Mouse (Mus musculus) heart, postnatal 10 days (tissue): ENCODE results near the gene Lclat1. TPM values are rescaled to one million over a fixed set of nuclear protein-coding genes. Genes with fewer than 3 reads are reported as not detected.
A peak's percentile ranks its signal among the peaks of the same experiment; 100 is the strongest.
"Not testable (repeated sequence)": the region's sequence is repeated elsewhere in the genome, so short reads cannot be mapped to it uniquely, and the experiment has no call there.

ENCODE experiments used
- DNase-seq, 2 experiments: peaks; one replicate each; pipeline ENCODE4 v3.0.0; 2021
- intact Hi-C: fragments of 180-260 bp; cut with DNase I; formaldehyde crosslinking; loops from one replicate; pipeline ENCODE4 v1.15.1; 2025
- total RNA-seq, 2 experiments: library from RNA; stranded (reverse); gene quantifications; 2 replicates each; pipeline ENCODE4 v1.2.3; 2021

The Lclat1 gene
- total RNA-seq, 2 experiments from 2014 or later: 139 to 218 TPM

GRCm38 (mm10) chr17:73232593-73232992 lies 124.8 kb downstream of the Lclat1 start:
- intact Hi-C loops: no loop called here

GRCm38 (mm10) chr17:73233975-73234374 lies 126.2 kb downstream of the Lclat1 start:
- no peak for DNase-seq

More at GRCm38 (mm10) chr17:73232593-73232992, 124.8 kb downstream of the Lclat1 start:
- DNase-seq: no peak

GRCm38 (mm10) chr17:73237178-73237853 lies 129.5 kb downstream of the Lclat1 start:
- intact Hi-C loops: no loop called here
- DNase-seq: peak in 1 of 2 experiments; percentile 48

More at GRCm38 (mm10) chr17:73233975-73234374, 126.2 kb downstream of the Lclat1 start:
- intact Hi-C loops: no loop called here

DNA sequence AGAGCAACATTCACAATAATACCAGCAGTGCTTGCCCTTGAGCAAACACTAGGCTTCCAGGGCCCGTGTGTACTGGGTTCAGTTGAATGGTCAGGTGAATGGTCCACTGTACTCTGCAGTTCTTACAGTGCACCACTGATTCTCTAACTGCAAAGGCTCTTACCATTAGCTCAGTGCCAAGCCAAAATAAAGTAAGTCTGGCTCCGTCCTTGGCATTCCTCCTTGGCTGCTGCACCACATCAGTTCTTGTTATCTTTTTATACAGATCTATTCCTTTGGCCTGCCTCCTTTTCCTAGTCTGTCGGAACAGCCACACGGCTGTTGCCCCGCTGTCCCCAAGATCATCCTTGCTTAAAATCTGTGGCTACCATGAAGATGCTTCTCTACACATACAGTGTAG lies 130.7 kb downstream of the Lclat1 start:
- intact Hi-C loops: no loop called here
- DNase-seq: no peak

DNA sequence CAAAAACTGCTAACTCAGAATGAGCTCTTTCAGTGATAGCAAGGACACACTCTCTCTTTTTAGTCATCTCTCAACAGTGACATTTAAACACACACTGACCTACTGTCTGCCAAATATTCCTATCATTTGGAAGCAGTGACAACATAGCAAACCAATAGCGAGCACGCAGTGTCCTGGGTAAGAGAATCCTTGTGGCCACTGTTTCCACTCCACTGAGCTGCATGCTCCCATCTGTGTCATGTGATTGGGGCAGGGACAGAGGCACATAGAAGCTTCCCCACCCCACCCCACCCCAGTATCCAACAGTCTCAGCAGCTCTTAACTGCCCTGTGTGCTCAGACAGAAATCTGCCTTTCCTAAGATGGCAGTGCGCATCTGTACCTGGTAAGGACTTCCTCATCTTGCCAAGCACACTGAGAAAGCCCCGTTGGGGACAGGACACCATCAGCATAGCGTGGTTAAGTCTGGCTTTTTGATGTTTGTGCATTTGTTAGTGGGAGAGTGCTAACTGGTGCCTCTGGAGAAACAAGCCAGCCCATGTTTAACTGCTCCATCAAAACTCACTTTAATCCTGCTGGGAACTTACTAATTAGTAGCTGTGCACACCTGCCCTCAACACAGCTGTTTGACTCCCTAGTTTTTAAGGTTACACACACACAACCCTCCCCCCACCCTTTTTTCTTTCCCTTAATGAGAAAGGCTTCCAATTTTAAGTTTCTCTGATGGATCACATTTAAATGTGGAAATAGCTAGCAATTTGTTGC lies 133.5 kb downstream of the Lclat1 start:
- DNase-seq: no peak
- intact Hi-C loops: no loop called here

DNA sequence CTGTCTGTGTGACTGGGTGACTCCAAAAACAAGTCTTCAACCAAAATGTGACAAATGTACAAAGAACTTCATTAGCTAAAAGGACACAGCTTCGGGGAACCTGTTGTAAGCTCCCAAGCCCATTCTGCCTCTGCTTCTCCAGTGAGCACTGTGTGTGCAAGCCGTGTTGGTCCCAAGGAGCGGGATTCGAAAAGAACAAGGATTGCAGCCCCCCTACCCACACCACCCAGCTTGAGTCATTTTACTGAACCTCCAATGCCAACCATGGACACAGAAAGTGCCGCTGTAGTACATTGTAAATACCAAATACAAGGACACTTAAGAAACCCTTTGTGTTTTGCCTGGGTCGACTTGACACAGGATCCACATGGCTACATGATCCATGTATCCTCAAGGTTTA lies 135.9 kb downstream of the Lclat1 start:
- intact Hi-C loops: no loop called here

GRCm38 (mm10) chr17:73244596-73244995 lies 136.8 kb downstream of the Lclat1 start:
- DNase-seq: no peak
- intact Hi-C loops: no loop called here

More for the DNA sequence above, 135.9 kb downstream of the Lclat1 start:
- no peak for DNase-seq

DNA sequence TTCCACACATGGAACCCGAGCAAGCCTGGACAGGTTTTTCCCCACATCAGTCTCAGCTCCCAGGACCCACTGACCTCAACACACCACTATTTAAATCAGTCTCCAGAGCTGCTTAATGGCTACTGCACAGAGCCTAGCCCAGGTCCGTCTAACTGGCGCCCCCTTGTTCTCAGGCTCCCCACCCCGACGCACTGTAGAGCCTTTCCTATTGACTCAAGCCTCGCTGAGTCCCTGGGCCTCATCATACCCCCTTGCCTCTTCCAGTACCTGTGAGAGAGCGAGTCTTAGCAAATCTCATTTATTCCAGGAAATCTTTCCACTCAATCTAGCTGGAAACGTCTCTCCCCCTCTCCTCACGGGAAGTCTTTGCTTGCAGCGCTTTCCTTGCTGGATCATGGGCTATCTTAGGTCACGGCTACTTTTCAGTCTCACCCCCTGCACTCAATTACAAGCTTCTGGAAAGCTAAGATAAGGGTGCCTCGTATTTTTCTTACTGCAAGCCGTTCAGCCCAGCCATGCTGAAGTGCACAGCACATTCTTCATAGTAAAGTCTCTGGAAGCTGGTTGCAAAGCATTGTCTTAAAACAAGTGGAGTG lies 137.4 kb downstream of the Lclat1 start:
- intact Hi-C loops: no loop called here

GRCm38 (mm10) chr17:73246036-73246435 lies 138.3 kb downstream of the Lclat1 start:
- intact Hi-C loops: no loop called here
- no peak for DNase-seq

More for the DNA sequence above, 137.4 kb downstream of the Lclat1 start:
- DNase-seq: no peak

GRCm38 (mm10) chr17:73246926-73247325 lies 139.1 kb downstream of the Lclat1 start:
- no peak for DNase-seq
- intact Hi-C loops: no loop called here

DNA sequence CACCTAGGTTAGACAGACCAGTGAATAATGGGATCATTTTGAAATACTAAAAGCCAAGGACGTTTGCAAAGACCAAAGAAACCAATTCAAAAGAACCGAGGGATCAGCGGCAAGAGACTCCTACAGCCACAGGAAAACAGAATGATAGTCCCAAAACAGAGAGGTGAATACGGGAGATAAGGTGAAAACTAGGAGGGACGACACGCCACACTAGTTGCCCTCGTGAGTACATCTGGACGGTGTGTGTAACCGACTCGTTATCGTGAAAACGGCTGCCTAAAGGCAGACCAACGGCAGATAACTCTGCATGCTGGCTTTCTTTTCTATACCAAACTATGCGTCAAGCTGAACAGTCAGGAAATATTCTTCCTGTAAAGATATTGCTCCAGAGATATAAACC lies 140.0 kb downstream of the Lclat1 start:
- no peak for DNase-seq
- intact Hi-C loops: no loop called here

GRCm38 (mm10) chr17:73250488-73251141 lies 142.8 kb downstream of the Lclat1 start:
- no peak for DNase-seq
- intact Hi-C loops: no loop called here

GRCm38 (mm10) chr17:73251142-73251502 lies 143.3 kb downstream of the Lclat1 start:
- DNase-seq: no peak
- intact Hi-C loops: no loop called here

GRCm38 (mm10) chr17:73251812-73252608 lies 144.2 kb downstream of the Lclat1 start:
- DNase-seq: no peak
- intact Hi-C loops: no loop called here

DNA sequence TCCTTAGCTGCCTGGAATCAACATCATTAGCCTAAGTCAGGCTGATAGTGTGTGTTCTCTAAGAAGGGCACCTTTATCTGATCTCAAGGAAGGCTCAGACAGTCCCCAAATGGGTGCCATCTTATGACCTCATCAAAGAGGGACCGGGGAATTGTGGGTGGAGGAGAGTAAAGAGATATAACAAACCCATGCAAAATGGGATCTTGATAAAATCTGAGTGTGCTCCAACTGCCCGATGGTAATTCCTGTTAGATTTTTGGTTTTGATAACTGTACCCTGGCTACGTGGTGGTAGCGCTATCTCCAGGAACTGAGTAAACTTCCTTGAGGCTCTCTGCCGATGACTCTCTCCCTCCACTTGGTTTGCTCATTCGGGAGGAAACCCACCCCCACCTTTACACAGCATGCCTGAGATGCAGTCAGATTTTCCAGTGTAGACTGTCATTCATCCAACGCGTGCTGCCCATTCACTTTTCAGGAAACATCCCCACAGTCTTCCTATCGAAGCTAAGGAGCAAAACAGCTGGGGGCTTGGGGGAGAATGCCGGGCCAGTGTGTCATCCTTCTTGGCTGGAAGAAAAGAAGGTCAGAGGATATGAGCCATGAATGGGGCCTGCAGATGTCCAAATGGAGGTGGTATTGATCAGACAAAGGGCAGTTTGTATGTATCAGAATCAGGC lies 145.6 kb downstream of the Lclat1 start:
- DNase-seq: no peak
- intact Hi-C loops: no loop called here

DNA sequence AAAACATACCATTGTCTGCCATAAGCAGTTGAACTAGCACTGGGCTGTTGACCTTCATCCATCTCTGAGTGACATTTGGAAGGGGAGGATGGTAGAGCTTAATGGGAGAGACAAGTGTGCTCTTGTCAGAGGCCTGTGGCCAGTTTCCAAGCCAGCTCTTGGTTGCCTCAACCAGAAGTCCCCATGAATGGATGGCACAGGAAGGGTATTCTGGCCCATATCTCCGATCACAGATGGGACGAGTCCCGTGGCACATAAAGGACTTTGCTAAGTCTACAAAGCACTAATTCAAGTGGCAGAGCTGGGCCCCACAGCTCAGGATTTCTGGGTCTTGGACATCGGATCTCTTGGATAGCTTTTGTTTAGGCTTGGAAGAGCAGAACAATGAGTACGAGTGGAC lies 148.0 kb downstream of the Lclat1 start:
- intact Hi-C loops: no loop called here
- DNase-seq: no peak

DNA sequence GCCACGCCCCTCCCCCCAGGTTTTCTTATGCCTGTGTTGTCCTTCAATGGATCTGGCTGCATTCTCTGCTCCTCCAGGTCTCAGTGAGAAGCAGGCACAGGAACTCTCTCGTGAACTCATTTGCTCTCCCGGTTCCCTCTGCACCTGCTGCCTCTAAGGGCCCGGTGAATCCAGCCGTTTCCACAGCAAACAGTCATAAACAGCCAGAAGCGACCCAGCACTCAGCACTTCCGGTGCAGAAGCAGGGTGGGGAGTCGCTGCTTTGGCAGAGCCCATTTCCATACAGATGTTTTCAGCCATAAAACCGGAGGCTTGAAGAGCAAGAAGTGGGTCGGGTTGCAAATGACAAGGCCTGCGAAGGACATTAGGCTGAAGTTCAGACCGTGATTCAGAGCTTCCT lies 150.8 kb downstream of the Lclat1 start:
- intact Hi-C loops: no loop called here
- DNase-seq: no peak

DNA sequence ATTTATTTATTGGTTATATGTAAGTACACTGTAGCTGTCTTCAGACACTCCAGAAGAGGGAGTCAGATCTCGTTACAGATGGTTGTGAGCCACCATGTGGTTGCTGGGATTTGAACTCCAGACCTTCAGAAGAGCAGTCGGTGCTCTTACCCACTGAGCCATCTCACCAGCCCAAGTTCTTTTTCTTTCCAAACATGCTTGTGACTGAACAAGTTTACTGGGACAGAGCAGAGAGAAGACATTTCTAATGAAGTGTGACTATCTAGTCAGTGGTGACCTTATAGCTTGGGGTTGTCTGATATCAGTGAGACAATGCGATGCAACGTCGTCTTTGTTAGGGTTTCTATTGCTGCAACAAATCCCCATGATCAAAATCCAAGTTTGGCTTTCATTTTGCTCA lies 151.5 kb downstream of the Lclat1 start:
- DNase-seq, intact Hi-C loops: not testable (repeated sequence)

DNA sequence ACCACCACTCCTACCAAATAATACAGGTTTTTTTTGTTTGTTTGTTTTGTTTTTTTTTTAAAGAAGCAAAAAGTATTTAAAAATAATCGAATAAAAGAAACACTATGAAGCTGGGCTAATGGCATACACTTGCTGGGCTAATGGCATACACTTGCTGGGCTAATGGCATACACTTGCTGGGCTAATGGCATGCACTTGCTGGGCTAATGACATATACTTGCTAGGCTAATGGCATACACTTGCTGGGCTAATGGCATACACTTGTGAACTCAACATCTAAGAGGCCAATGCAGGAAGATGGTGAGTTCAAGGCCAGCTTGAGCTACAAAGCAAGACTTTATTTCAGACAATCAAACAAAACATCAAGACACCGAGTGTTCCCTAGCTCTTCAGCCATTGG lies 154.8 kb downstream of the Lclat1 start:
- no peak for DNase-seq
- intact Hi-C loops: no loop called here

DNA sequence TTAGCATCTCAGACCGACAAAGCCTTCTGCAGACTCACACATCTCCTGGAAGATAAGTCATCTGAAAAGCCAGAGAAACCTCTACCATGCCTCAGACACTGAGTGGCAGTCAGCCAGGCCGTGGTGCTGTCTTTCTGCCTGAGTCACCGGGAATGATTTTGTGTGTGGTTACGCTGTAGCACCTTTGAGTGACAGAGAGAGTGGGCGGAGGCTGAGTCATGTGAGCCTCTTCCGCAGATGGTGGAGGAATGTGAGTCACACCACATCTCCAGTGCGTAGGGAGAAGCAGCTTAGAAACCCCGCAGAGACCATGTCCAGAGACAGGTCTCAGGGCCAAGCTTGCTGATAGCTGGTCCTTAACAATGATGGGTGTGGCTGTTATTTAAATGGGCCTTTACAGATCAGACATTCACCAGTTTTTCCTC lies 155.3 kb downstream of the Lclat1 start:
- intact Hi-C loops: no loop called here
- peak in 1 of 2 experiments; percentile 15 for DNase-seq
